Mouse (Mus musculus) neural tube, embryonic 12.5 days (tissue): ENCODE results near the gene Neurod1. TPM values are rescaled to one million over a fixed set of nuclear protein-coding genes. Genes with fewer than 3 reads are reported as not detected.

Experiments
- polyA plus RNA-seq: library from polyadenylated mRNA; unstranded; fragments of >200 nt; fragmentation: Nextera tagmentation; extraction: Ambion mirVana; gene quantifications from 2 replicates; pipeline ENCODE4 v1.2.1, GENCODE M21; 2016

The Neurod1 gene
- polyA plus RNA-seq, 1 experiment from 2014 or later, result 60.2 TPM

Other genes starting within 250 kb of the Neurod1 start
- 6.9 and 7.2 TPM in 2 replicates for gene Itga4, start 201.3 kb downstream of the Neurod1 start, polyA plus RNA-seq
- gene Cerkl, start within 50 bp of the Neurod1 start, polyA plus RNA-seq, result 1.8 and 2.1 TPM in 2 replicates
- 9.4 and 11.5 TPM in 2 replicates for gene Itprid2, start 178.6 kb upstream of the Neurod1 start, polyA plus RNA-seq